Mouse (Mus musculus) limb, embryonic 14.5 days (tissue): ENCODE measurements around the gene Sidt1. TPM values are rescaled to one million over a fixed set of nuclear protein-coding genes. Genes with fewer than 3 reads are reported as not detected.

Source experiments
- ATAC-seq: fragments of 200-750 bp; cut with Nextera tagmentation; 2 replicates; pipeline ENCODE4 v1.8.0; 2017; ENCODE audit warnings: low read depth, moderate number of reproducible peaks, moderate TSS enrichment; ENCODE audit not compliant: low FRiP score
- DNase-seq: peaks from one replicate; pipeline ENCODE4 v3.0.0-alpha.2; 2015; ENCODE audit warnings: low spot score
- H3K27ac ChIP-seq: fragments of 300-500 bp; sonication (generic); replicated peaks from 2 replicates; pipeline ENCODE4 v1.5.1; 2014; ENCODE audit warnings: low read depth, mild to moderate bottlenecking, low read length, moderate library complexity, mixed read lengths
- H3K27me3 ChIP-seq: fragments of 300-500 bp; sonication (generic); 2 replicates; pipeline ENCODE4 v1.6.1; 2014; ENCODE audit warnings: low read length, mixed read lengths; ENCODE audit not compliant: control insufficient read depth, insufficient read depth
- H3K36me3 ChIP-seq: fragments of 300-500 bp; sonication (generic); 2 replicates; pipeline ENCODE4 v1.6.1; 2014; ENCODE audit warnings: mild to moderate bottlenecking, low read length, moderate library complexity, mixed read lengths; ENCODE audit not compliant: control insufficient read depth, insufficient read depth
- H3K4me1 ChIP-seq: fragments of 300-500 bp; sonication (generic); 2 replicates; pipeline ENCODE4 v1.6.1; 2014; ENCODE audit warnings: antibody characterized with exemption, low read length, mixed read lengths; ENCODE audit not compliant: control insufficient read depth, insufficient read depth
- H3K4me2 ChIP-seq: fragments of 300-500 bp; sonication (generic); replicated peaks from 2 replicates; pipeline ENCODE4 v1.6.1; 2014; ENCODE audit warnings: low read depth, mild to moderate bottlenecking, low read length, moderate library complexity; ENCODE audit not compliant: severe bottlenecking
- H3K4me3 ChIP-seq: fragments of 300-500 bp; sonication (generic); replicated peaks from 2 replicates; pipeline ENCODE4 v1.5.1; 2014; ENCODE audit warnings: low read length
- H3K9ac ChIP-seq: fragments of 300-500 bp; sonication (generic); 2 replicates; pipeline ENCODE4 v1.6.1; 2014; ENCODE audit warnings: mild to moderate bottlenecking, low read depth, low read length, moderate library complexity; ENCODE audit not compliant: severe bottlenecking
- H3K9me3 ChIP-seq: fragments of 300-500 bp; sonication (generic); 2 replicates; pipeline ENCODE4 v1.6.1; 2016; ENCODE audit warnings: low read length; ENCODE audit not compliant: control insufficient read depth
- POLR2A ChIP-seq: fragments of 200-500 bp; IDR thresholded peaks from 2 replicates; pipeline ENCODE4 v1.8.0; 2012; ENCODE audit warnings: inconsistent platforms, mild to moderate bottlenecking, moderate library complexity, borderline replicate concordance; ENCODE audit not compliant: insufficient read depth, insufficient read length; ENCODE audit errors: extremely low read depth
- WGBS: fragments of 180-500 bp; shearing (Covaris S2); extraction: QIAGEN DNeasy Blood & Tissue Kit; methylation state at CpG from one replicate; pipeline ENCODE4 v1.1.7; 2014; 5-methylcytosine and 5-hydroxymethylcytosine counted together
- polyA plus RNA-seq, 2 experiments: library from polyadenylated mRNA; depleted of rRNA in 1 of 2; stranded (reverse) in 1 of 2; unstranded in 1 of 2; fragments of >200 nt; fragmentation: Nextera tagmentation in 1 of 2; extraction: Ambion mirVana in 1 of 2; gene quantifications; 2 replicates each; pipeline versions ENCODE4 v1.2.1 to v1.2.3; 2012 to 2014

Sidt1 gene
- polyA plus RNA-seq, 2 experiments: 0.40 to 0.79 TPM

- Histone ChIP-seq H3K9me3 (no peaks in the 10 kb centered on the region), H3K36me3 (no peaks in the 10 kb centered on the region), H3K27me3 (no peaks in the 10 kb centered on the region), H3K9ac (peak within 1 kb of the TSS; percentile 86), H3K4me1 (peaks cover 8% of the 10 kb centered on the region; the same call in 1 of the 2 replicates), H3K4me2 (peak within 1 kb of the TSS; percentile 54), H3K27ac (peak within 1 kb of the TSS; percentile 88), H3K4me3 (peak within 1 kb of the TSS; percentile 86)
- DNase-seq (peak; percentile 91), ATAC-seq (peak; percentile 99)
- TF ChIP-seq POLR2A: peak; percentile 45; the same call in 1 of the 2 replicates
- WGBS: under 1% methylated on average over 43 of the region's 67 CpGs
Measured at GRCm38 (mm10) chr16:44347071-44347901, 14.3 kb upstream of the Sidt1 start, which contains the start of gene Spice1. TSS of gene Spice1 (plus strand) at chr16:44347121.

- Histone ChIP-seq H3K4me1 (no peaks in the 10 kb centered on the region), H3K9ac (no peak overlapping the region), H3K9me3 (0 out of 2 replicates have a peak, but pooled peaks cover 3% of the 10 kb centered on the region), H3K4me2 (no peak overlapping the region), H3K27ac (no peak overlapping the region), H3K27me3 (0 out of 2 replicates have a peak, but pooled peaks cover 11% of the 10 kb centered on the region), H3K4me3 (no peak overlapping the region), H3K36me3 (no peaks in the 10 kb centered on the region)
- no peak for ATAC-seq
- TF ChIP-seq POLR2A: no peak
- no peak for DNase-seq
Measured at GRCm38 (mm10) chr16:44337541-44337940, 4.5 kb upstream of the Sidt1 start.

DNA sequence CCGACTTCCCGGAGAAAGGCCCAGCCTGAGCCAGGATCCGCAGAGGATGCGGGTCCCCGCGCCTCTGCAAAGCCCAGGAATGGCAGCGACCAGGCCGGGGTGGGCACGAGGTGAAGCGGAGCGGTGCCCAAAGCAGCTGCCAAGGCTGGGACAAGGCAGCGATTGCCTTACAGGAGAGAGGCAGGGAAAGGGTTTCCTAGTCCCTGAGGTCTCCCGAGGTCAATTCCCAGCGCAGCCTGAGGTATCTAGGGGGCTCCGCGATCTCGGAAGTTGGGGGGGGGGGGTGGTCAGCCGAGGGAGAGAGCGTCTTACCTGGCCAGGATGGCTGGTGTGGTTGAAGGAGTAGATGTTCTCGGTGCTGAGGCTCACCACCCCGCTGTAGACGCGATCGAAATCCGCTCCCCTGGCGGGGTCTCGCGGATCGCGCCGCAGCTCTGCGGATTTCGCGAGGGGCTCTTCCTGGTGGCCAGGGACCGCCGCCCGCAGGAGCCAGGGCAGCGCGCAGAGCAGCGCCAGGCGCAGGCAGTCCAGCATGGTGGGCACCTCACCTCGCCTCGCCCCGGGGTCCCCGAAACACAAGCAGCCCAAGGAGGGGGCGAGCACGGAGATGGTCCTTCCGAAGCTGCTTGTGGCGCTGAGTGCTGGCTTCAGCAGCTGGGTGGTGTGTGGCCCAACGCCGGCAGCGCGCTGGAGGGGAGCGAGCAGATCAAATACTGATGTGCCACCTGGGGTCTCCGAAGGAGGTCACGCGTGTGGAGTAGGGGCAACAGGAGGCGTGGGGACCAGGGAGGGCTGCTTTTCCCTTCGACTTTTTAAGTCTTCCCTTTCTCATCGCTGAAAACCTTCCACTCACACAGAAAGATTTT lies 768 bp downstream of the Sidt1 start:
- H3K9ac ChIP-seq: peak overlapping the region; percentile 61
- DNase-seq: peak; percentile 10
- H3K27ac ChIP-seq: no peak overlapping the region
- WGBS: under 1% methylated on average over 47 of the region's 60 CpGs
- no peaks in the 10 kb centered on the region for H3K36me3 ChIP-seq
- H3K4me2 ChIP-seq: peak overlapping the region; percentile 97
- 0 out of 2 replicates have a peak, but pooled peaks cover 3% of the 10 kb centered on the region for H3K9me3 ChIP-seq
- TF ChIP-seq POLR2A: no peak
- peaks cover 4% of the 10 kb centered on the region; the same call in 1 of the 2 replicates for H3K4me1 ChIP-seq
- peak; percentile 47 for ATAC-seq
- H3K27me3 ChIP-seq: 0 out of 2 replicates have a peak, but pooled peaks cover 17% of the 10 kb centered on the region
- peak overlapping the region; percentile 58 for H3K4me3 ChIP-seq

DNA sequence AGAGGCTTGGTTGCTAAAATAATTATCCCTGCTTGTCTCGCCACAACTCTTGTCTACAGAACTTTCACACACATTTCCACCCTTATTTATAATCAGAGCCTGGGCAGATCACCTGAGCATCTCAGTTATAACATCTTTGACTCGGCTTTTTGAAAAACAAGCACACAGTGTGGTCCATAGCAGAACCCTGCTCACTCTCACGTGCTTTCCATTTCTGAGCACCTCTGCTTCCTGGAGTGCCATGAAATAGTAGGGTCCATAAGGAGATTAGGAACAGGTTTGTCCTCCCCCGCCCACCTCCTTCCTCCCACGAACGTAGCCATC lies 1.4 kb downstream of the Sidt1 start:
- TF ChIP-seq POLR2A: no peak
- no peak for DNase-seq
- H3K4me2 ChIP-seq: peak overlapping the region; percentile 97
- 0 out of 2 replicates have a peak, but pooled peaks cover 3% of the 10 kb centered on the region for H3K9me3 ChIP-seq
- H3K36me3 ChIP-seq: no peaks in the 10 kb centered on the region
- H3K27me3 ChIP-seq: 0 out of 2 replicates have a peak, but pooled peaks cover 17% of the 10 kb centered on the region
- peak overlapping the region; percentile 61 for H3K9ac ChIP-seq
- no peak overlapping the region for H3K27ac ChIP-seq
- 10% methylated on average over 6 of the region's 6 CpGs for WGBS
- H3K4me1 ChIP-seq: peaks cover 4% of the 10 kb centered on the region; the same call in 1 of the 2 replicates
- H3K4me3 ChIP-seq: peak overlapping the region; percentile 58
- no peak for ATAC-seq

- DNase-seq (no peak), ATAC-seq (no peak)
- no peaks in the 10 kb centered on the region for H3K36me3 ChIP-seq
- no peak overlapping the region for H3K27ac ChIP-seq
- 0 out of 2 replicates have a peak, but pooled peaks cover 17% of the 10 kb centered on the region for H3K27me3 ChIP-seq
- H3K9ac ChIP-seq: no peak overlapping the region
- no peak overlapping the region for H3K4me3 ChIP-seq
- H3K4me1 ChIP-seq: peaks cover 4% of the 10 kb centered on the region; the same call in 1 of the 2 replicates
- TF ChIP-seq POLR2A: no peak
- WGBS: 17% methylated on average over 9 of the region's 9 CpGs
- 0 out of 2 replicates have a peak, but pooled peaks cover 3% of the 10 kb centered on the region for H3K9me3 ChIP-seq
- H3K4me2 ChIP-seq: no peak overlapping the region
Measured at GRCm38 (mm10) chr16:44331154-44331553, 1.8 kb downstream of the Sidt1 start.
